Mouse (Mus musculus) intestine, embryonic 15.5 days (tissue): ENCODE measurements at regions not wholly inside any gene's neighbourhood (a gene's known extent, or its start where the extent isn't known, plus 50 kb on each side); places are given as distances from the start of the nearest gene placed in this dataset.

Source experiments
- ATAC-seq: fragments of 200-750 bp; cut with Nextera tagmentation; 2 replicates; pipeline ENCODE4 v1.8.0; 2017; ENCODE audit warnings: moderate TSS enrichment, moderate library complexity
- H3K27ac ChIP-seq: fragments of 300-500 bp; sonication (generic); 2 replicates; pipeline ENCODE4 v1.5.1; 2015; ENCODE audit warnings: mild to moderate bottlenecking, inconsistent platforms
- H3K27me3 ChIP-seq: fragments of 300-500 bp; sonication (generic); replicated peaks from 2 replicates; pipeline ENCODE4 v1.6.1; 2015; ENCODE audit warnings: inconsistent platforms
- H3K36me3 ChIP-seq: fragments of 300-500 bp; sonication (generic); 2 replicates; pipeline ENCODE4 v1.6.1; 2015; ENCODE audit warnings: inconsistent platforms
- H3K4me1 ChIP-seq: fragments of 300-500 bp; sonication (generic); replicated peaks from 2 replicates; pipeline ENCODE4 v1.6.1; 2015; ENCODE audit warnings: inconsistent platforms
- H3K4me2 ChIP-seq: fragments of 300-500 bp; sonication (generic); replicated peaks from 2 replicates; pipeline ENCODE4 v1.6.1; 2015; ENCODE audit warnings: mild to moderate bottlenecking, inconsistent platforms
- H3K4me3 ChIP-seq: fragments of 300-500 bp; sonication (generic); replicated peaks from 2 replicates; pipeline ENCODE4 v1.5.1; 2015; ENCODE audit warnings: inconsistent platforms
- H3K9ac ChIP-seq: fragments of 300-500 bp; sonication (generic); 2 replicates; pipeline ENCODE4 v1.6.1; 2015; ENCODE audit warnings: inconsistent platforms
- H3K9me3 ChIP-seq: fragments of 300-500 bp; sonication (generic); 2 replicates; pipeline ENCODE4 v1.6.1; 2016; ENCODE audit warnings: inconsistent platforms
- WGBS: fragments of 180-500 bp; shearing (Covaris S2); methylation state at CpG from one replicate; pipeline ENCODE4 v1.1.7; 2015; 5-methylcytosine and 5-hydroxymethylcytosine counted together

- Histone ChIP-seq H3K27me3 (no peaks in the 10 kb centered on the region), H3K4me3 (no peak overlapping the region), H3K9me3 (no peaks in the 10 kb centered on the region), H3K4me1 (no peaks in the 10 kb centered on the region), H3K4me2 (no peak overlapping the region), H3K36me3 (no peaks in the 10 kb centered on the region), H3K9ac (no peak overlapping the region), H3K27ac (no peak overlapping the region)
- ATAC-seq: no peak
- 78% methylated on average over 3 of the region's 3 CpGs for WGBS
Observed at GRCm38 (mm10) chr3:132237344-132237743, 152.3 kb downstream of the Dkk2 start.

- ATAC-seq: no peak
- 94% methylated on average over 1 of the region's 1 CpGs for WGBS
- H3K4me3 ChIP-seq: no peak overlapping the region
Observed at GRCm38 (mm10) chr3:132257834-132258233, 172.7 kb downstream of the Dkk2 start.

GRCm38 (mm10) chr3:132269641-132270040 lies 184.5 kb downstream of the Dkk2 start:
- Histone ChIP-seq H3K27ac (no peak overlapping the region), H3K4me1 (no peaks in the 10 kb centered on the region), H3K36me3 (no peaks in the 10 kb centered on the region)

More at GRCm38 (mm10) chr3:132257834-132258233, 172.7 kb downstream of the Dkk2 start:
- Histone ChIP-seq H3K4me1 (no peaks in the 10 kb centered on the region), H3K9me3 (no peaks in the 10 kb centered on the region), H3K9ac (no peak overlapping the region), H3K4me2 (no peak overlapping the region), H3K36me3 (no peaks in the 10 kb centered on the region), H3K27me3 (no peaks in the 10 kb centered on the region), H3K27ac (no peak overlapping the region)

GRCm38 (mm10) chr3:132274786-132275185 lies 189.7 kb downstream of the Dkk2 start:
- Histone ChIP-seq H3K4me3 (no peak overlapping the region), H3K36me3 (no peaks in the 10 kb centered on the region), H3K27ac (no peak overlapping the region), H3K9me3 (no peaks in the 10 kb centered on the region), H3K4me2 (no peak overlapping the region), H3K4me1 (no peaks in the 10 kb centered on the region), H3K9ac (no peak overlapping the region), H3K27me3 (no peaks in the 10 kb centered on the region)
- 75% methylated on average over 10 of the region's 10 CpGs for WGBS
- no peak for ATAC-seq

More at GRCm38 (mm10) chr3:132269641-132270040, 184.5 kb downstream of the Dkk2 start:
- Histone ChIP-seq H3K4me2 (no peak overlapping the region), H3K9me3 (no peaks in the 10 kb centered on the region), H3K9ac (no peak overlapping the region), H3K4me3 (no peak overlapping the region), H3K27me3 (no peaks in the 10 kb centered on the region)
- whole genome bisulfite sequencing: 52% methylated on average over 1 of the region's 1 CpGs
- ATAC-seq: no peak

GRCm38 (mm10) chr3:132277771-132278170 lies 192.7 kb downstream of the Dkk2 start:
- Histone ChIP-seq H3K4me3 (no peak overlapping the region), H3K36me3 (no peaks in the 10 kb centered on the region), H3K9me3 (no peaks in the 10 kb centered on the region), H3K27ac (no peak overlapping the region), H3K27me3 (no peaks in the 10 kb centered on the region), H3K4me2 (no peak overlapping the region), H3K9ac (no peak overlapping the region), H3K4me1 (no peaks in the 10 kb centered on the region)
- 52% methylated on average over 1 of the region's 1 CpGs for WGBS
- no peak for ATAC-seq

GRCm38 (mm10) chr3:132287714-132288113 lies 202.6 kb downstream of the Dkk2 start:
- Histone ChIP-seq H3K27me3 (no peaks in the 10 kb centered on the region), H3K9ac (no peak overlapping the region), H3K27ac (no peak overlapping the region), H3K36me3 (no peaks in the 10 kb centered on the region), H3K4me3 (no peak overlapping the region), H3K4me2 (no peak overlapping the region), H3K4me1 (no peaks in the 10 kb centered on the region), H3K9me3 (no peaks in the 10 kb centered on the region)
- WGBS: 45% methylated on average over 3 of the region's 3 CpGs
- no peak for ATAC-seq

- Histone ChIP-seq H3K4me3 (no peak overlapping the region), H3K27ac (no peak overlapping the region), H3K27me3 (no peaks in the 10 kb centered on the region), H3K4me2 (no peak overlapping the region), H3K36me3 (no peaks in the 10 kb centered on the region), H3K9ac (no peak overlapping the region), H3K4me1 (no peaks in the 10 kb centered on the region), H3K9me3 (no peaks in the 10 kb centered on the region)
- 80% methylated on average over 4 of the region's 4 CpGs for WGBS
- ATAC-seq: no peak
Observed at GRCm38 (mm10) chr3:132326961-132327360, 241.9 kb downstream of the Dkk2 start.

GRCm38 (mm10) chr3:132343625-132344024 lies 258.5 kb downstream of the Dkk2 start:
- H3K4me1 ChIP-seq: no peaks in the 10 kb centered on the region
- no peaks in the 10 kb centered on the region for H3K36me3 ChIP-seq
- no peak overlapping the region for H3K27ac ChIP-seq
- H3K9ac ChIP-seq: no peak overlapping the region
- H3K4me3 ChIP-seq: no peak overlapping the region
- no peak for ATAC-seq
- H3K9me3 ChIP-seq: no peaks in the 10 kb centered on the region
- H3K4me2 ChIP-seq: no peak overlapping the region
- 24% methylated on average over 3 of the region's 3 CpGs for WGBS
- H3K27me3 ChIP-seq: no peaks in the 10 kb centered on the region

- H3K4me2 ChIP-seq: no peak overlapping the region
- 88% methylated on average over 1 of the region's 1 CpGs for WGBS
- no peaks in the 10 kb centered on the region for H3K27me3 ChIP-seq
- H3K27ac ChIP-seq: no peak overlapping the region
- H3K4me3 ChIP-seq: no peak overlapping the region
- ATAC-seq: no peak
- no peak overlapping the region for H3K9ac ChIP-seq
- H3K9me3 ChIP-seq: no peaks in the 10 kb centered on the region
- H3K4me1 ChIP-seq: no peaks in the 10 kb centered on the region
- no peaks in the 10 kb centered on the region for H3K36me3 ChIP-seq
Observed at GRCm38 (mm10) chr3:132345856-132346255, 260.8 kb downstream of the Dkk2 start.

- no peaks in the 10 kb centered on the region for H3K9me3 ChIP-seq
- ATAC-seq: no peak
- no peaks in the 10 kb centered on the region for H3K27me3 ChIP-seq
- WGBS: 67% methylated on average over 1 of the region's 1 CpGs
- no peak overlapping the region for H3K4me2 ChIP-seq
- H3K4me3 ChIP-seq: no peak overlapping the region
- no peak overlapping the region for H3K27ac ChIP-seq
- no peaks in the 10 kb centered on the region for H3K4me1 ChIP-seq
- H3K36me3 ChIP-seq: no peaks in the 10 kb centered on the region
- no peak overlapping the region for H3K9ac ChIP-seq
Observed at GRCm38 (mm10) chr3:132349602-132350001, 264.5 kb downstream of the Dkk2 start.

- no peaks in the 10 kb centered on the region for H3K9me3 ChIP-seq
- ATAC-seq: no peak
- H3K4me1 ChIP-seq: no peaks in the 10 kb centered on the region
- no peak overlapping the region for H3K4me2 ChIP-seq
- no peak overlapping the region for H3K9ac ChIP-seq
- WGBS: 73% methylated on average over 2 of the region's 2 CpGs
- no peak overlapping the region for H3K4me3 ChIP-seq
- H3K27me3 ChIP-seq: no peaks in the 10 kb centered on the region
- H3K27ac ChIP-seq: no peak overlapping the region
- H3K36me3 ChIP-seq: no peaks in the 10 kb centered on the region
Observed at GRCm38 (mm10) chr3:132353204-132353603, 268.1 kb downstream of the Dkk2 start.

- 49% methylated on average over 3 of the region's 3 CpGs for WGBS
- no peaks in the 10 kb centered on the region for H3K4me1 ChIP-seq
- peak; percentile 58; the same call in 1 of the 2 replicates for ATAC-seq
Observed at GRCm38 (mm10) chr3:132359596-132359995, 270.0 kb upstream of the Gimd1 start.

GRCm38 (mm10) chr3:132375579-132375978 lies 254.0 kb upstream of the Gimd1 start:
- H3K4me1 ChIP-seq: no peaks in the 10 kb centered on the region
- 57% methylated on average over 4 of the region's 4 CpGs for WGBS
- ATAC-seq: no peak
- H3K27ac ChIP-seq: no peak overlapping the region
- no peak overlapping the region for H3K4me3 ChIP-seq
- no peaks in the 10 kb centered on the region for H3K9me3 ChIP-seq
- no peak overlapping the region for H3K4me2 ChIP-seq
- H3K9ac ChIP-seq: no peak overlapping the region
- no peaks in the 10 kb centered on the region for H3K27me3 ChIP-seq
- no peaks in the 10 kb centered on the region for H3K36me3 ChIP-seq

More at GRCm38 (mm10) chr3:132359596-132359995, 270.0 kb upstream of the Gimd1 start:
- H3K36me3 ChIP-seq: no peaks in the 10 kb centered on the region
- H3K27me3 ChIP-seq: no peaks in the 10 kb centered on the region
- H3K9me3 ChIP-seq: no peaks in the 10 kb centered on the region
- H3K4me2 ChIP-seq: no peak overlapping the region
- no peak overlapping the region for H3K9ac ChIP-seq
- no peak overlapping the region for H3K27ac ChIP-seq
- H3K4me3 ChIP-seq: no peak overlapping the region
